Mouse (Mus musculus) cortical plate, adult 2 months (tissue): ENCODE results near the gene Fam69b. TPM values are rescaled to one million over a fixed set of nuclear protein-coding genes. Genes with fewer than 3 reads are reported as not detected.

Experiments used
- H3K27ac ChIP-seq: fragments of 200-500 bp; 2 replicates; pipeline ENCODE4 v1.5.1; 2012; ENCODE audit warnings: low read length, control low read depth, inconsistent platforms; ENCODE audit not compliant: insufficient read depth
- H3K4me1 ChIP-seq: fragments of 200-500 bp; 2 replicates; pipeline ENCODE4 v1.6.1; 2011; ENCODE audit warnings: low read length; ENCODE audit not compliant: control insufficient read depth, insufficient read depth
- H3K4me3 ChIP-seq: fragments of 200-500 bp; 2 replicates; pipeline ENCODE4 v1.5.1; 2011; ENCODE audit warnings: mild to moderate bottlenecking, low read length, control low read depth; ENCODE audit not compliant: insufficient read depth
- CTCF ChIP-seq: fragments of 200-500 bp; IDR thresholded peaks from 2 replicates; pipeline ENCODE4 v1.5.1; 2011; ENCODE audit warnings: mild to moderate bottlenecking, control low read depth, low read length; ENCODE audit not compliant: insufficient read depth; ENCODE audit errors: extremely low read depth
- POLR2A ChIP-seq: fragments of 200-500 bp; IDR thresholded peaks from 2 replicates; pipeline ENCODE4 v1.6.1; 2011; ENCODE audit warnings: mild to moderate bottlenecking, low read length, control low read depth; ENCODE audit not compliant: insufficient read depth; ENCODE audit errors: extremely low read depth
- polyA plus RNA-seq: library from polyadenylated mRNA; depleted of rRNA; stranded (reverse); fragments of >200 nt; gene quantifications from 2 replicates; pipeline ENCODE4 v1.2.3, GENCODE M21; 2012

The Fam69b gene
- polyA plus RNA-seq, 1 experiment = 88.8 TPM

DNA sequence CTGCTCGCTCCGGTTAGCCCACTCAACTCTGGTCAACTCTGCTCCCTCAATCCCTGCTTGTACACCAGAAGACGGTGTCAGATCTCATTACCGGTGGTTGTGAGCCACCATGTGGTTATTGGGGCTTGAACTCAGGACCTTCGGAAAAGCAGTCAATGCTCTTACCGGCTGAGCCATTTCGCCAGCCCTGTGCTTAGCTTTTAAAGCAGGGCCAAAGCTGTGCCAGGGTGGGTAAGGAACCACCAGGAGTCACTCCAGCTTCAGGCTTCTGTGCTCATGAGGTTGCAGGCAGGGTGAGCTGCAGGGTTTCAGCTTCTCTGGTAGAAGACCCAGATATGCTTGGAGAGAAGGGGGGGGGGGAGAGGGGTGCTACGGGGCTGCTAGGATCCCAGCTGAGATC, 22.9 kb upstream of the Fam69b start:
- H3K27ac ChIP-seq = no peak overlapping the region
- H3K4me1 ChIP-seq = no peaks in the 10 kb centered on the region
- TF ChIP-seq CTCF = no peak
- no peak for TF ChIP-seq POLR2A
- no peak overlapping the region for H3K4me3 ChIP-seq

DNA sequence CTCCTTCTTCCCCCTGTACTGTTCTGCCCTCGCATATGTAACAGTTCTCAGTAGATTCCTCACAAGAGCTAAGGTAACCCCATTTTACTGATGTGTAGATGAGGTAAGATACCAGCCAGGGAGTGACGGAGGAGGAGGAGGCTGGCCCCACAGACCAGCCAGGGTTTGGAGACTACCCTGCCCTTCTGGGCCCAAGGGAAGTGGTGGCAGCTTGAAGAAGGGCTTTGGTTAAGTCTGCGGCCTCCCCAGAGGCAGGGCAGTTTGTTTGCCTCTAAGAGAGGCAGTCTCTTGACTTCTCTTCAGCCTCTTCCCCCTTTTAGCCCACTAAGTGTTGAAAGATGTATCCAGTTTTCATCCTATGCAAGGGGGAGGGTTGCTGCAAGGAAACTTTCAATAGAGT, 21.7 kb upstream of the Fam69b start:
- TF ChIP-seq CTCF (no peak), POLR2A (no peak)
- Histone ChIP-seq H3K4me1 (no peaks in the 10 kb centered on the region), H3K27ac (no peak overlapping the region), H3K4me3 (no peak overlapping the region)

DNA sequence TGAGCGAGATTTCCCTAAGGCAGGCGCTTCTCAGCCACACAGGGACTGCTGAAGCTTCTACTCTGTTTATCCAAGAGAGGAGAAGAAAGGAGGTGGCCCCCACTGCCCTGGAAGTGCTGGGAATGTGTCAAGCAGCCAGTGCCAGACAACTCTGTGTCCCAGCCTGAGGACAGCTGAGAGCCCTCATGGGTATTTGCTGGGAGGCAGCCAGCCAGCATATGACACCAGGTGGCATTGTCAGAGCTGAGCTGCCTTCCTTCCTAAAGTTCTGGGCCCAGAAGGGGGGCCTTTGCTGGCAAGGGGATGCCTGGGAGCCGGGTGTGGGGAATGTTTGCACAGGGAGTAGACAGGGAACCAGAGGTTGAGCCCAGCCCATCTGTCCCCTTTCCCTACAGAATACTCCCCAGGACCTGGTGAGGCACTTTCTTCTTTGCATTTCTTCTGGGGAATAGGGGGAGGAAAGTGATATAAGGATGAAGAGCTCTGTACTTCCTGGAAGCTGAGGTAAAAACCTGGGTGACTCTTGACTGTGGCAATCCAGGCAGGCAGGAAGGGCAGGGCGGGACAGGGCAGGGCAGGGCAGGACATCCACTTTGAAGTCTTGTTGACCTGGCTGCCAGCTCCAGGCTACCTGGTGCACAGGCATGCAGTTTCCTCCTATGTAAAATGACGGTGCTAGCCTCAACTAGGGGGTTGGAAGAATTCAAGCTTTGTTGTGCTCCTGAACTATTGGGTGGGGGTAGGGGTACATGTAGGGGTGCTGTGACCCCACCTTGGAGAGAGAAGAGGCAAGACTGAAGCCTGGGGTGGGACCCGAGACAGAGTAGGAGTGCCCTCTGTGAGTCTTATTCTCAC, 21.0 kb upstream of the Fam69b start:
- Histone ChIP-seq H3K4me1 (no peaks in the 10 kb centered on the region), H3K4me3 (no peak overlapping the region), H3K27ac (no peak overlapping the region)
- no peak for TF ChIP-seq CTCF
- TF ChIP-seq POLR2A = no peak

DNA sequence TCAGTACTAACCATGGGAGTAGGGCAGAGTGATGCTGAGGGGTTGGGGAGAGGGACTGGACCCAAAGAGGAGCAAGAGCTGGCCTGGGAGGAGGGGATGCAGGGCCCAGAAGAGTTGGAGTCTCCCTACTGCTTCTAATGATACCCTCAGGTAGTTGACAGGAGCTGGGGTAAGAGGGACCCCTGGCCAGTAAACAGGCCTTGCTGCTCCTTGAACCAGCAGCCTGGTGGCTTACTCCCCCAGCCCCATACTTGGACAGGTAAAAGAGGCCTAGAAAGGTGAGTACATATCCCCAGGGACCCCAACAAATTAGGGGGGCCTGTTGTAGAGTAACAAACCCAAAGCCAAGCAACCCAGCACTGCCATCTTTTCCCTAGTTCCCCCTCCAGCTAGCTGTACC, 19.5 kb upstream of the Fam69b start:
- TF ChIP-seq POLR2A = no peak
- TF ChIP-seq CTCF = no peak
- no peak overlapping the region for H3K27ac ChIP-seq
- no peak overlapping the region for H3K4me3 ChIP-seq
- H3K4me1 ChIP-seq = no peaks in the 10 kb centered on the region

DNA sequence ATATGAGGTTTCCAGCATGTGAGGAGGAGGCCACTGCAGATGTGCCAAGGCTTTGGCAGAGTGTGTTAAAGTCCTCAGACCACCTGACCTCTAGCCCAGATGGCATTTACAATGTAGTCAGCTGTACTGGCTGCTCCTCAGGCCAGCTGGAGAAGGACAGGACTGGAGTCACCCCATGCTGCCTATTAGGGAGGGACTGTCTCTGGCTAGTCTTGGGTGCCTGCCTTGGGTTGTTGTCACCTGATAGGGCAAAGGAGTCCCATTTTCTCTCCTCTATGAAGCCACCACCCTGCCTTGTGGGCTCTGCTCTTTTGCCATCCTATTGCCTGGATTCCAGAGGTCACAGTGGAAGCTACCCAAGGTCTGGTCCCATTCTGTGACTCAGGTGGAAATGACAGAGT, 19.0 kb upstream of the Fam69b start:
- TF ChIP-seq POLR2A (no peak), CTCF (no peak)
- Histone ChIP-seq H3K4me1 (no peaks in the 10 kb centered on the region), H3K4me3 (no peak overlapping the region), H3K27ac (no peak overlapping the region)

DNA sequence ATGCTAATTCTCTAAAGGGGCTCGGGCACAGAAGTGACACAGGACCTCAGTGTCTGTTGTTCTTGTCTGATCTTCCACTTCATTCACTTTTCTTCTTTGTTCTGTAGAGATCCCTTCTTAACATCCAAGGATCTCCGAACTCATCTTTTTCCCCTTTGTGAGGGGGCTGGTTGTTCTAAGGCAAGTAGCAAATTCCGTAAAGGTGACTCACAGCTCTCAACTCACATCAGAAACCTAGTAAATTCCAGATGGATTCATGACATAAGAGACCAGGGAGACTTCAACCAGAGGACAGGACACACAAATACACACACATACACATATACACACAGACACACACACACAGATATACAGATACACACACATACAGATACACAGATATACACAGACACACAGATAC, 17.7 kb upstream of the Fam69b start:
- TF ChIP-seq POLR2A (no peak), CTCF (no peak)
- Histone ChIP-seq H3K4me1 (no peaks in the 10 kb centered on the region; the same call in 1 of the 2 replicates), H3K4me3 (no peak overlapping the region), H3K27ac (no peak overlapping the region)

DNA sequence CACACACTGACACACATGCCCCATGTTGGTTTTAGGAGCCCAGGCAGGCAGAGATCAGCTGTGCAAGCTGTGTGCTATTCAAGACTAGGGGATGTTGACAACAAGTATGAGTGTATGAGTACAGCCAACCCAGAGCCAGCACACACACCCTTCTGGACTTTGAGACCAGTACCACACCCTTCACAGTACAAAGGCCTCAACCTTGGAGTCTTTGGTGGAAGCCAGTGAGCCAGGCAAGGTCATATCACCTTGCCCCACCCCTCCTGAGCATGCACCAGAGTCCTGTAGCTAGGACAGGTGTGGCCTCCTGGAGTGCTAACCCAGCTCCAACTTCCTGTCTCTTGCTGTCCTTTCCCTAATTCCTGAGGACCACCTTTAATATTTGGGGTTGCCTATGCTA, 17.2 kb upstream of the Fam69b start:
- TF ChIP-seq CTCF (no peak), POLR2A (no peak)
- H3K27ac ChIP-seq = no peak overlapping the region
- peaks cover 2% of the 10 kb centered on the region; the same call in 1 of the 2 replicates for H3K4me1 ChIP-seq
- no peak overlapping the region for H3K4me3 ChIP-seq

DNA sequence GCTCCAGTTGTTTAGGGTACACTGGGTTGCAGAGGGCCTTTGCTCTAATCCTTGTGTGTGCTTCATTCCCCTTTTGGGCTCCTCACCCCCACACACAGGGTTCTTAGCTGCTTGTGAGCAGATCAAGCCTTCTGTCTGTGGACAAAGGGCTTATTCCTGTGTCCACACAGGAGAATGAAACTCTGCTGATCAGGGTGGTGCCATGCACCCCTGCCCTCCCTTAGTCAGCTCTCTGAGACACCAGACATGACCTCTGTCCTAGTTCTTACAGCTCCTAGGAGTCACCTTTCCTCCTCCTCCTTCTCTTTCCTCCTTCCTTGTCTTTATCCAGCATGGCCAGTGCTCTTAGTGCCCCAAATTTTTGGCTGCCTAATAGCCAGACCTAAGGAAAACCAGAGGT, 16.4 kb upstream of the Fam69b start:
- Histone ChIP-seq H3K4me1 (peaks cover 2% of the 10 kb centered on the region; the same call in 1 of the 2 replicates), H3K27ac (no peak overlapping the region), H3K4me3 (no peak overlapping the region)
- TF ChIP-seq CTCF (no peak), POLR2A (no peak)

DNA sequence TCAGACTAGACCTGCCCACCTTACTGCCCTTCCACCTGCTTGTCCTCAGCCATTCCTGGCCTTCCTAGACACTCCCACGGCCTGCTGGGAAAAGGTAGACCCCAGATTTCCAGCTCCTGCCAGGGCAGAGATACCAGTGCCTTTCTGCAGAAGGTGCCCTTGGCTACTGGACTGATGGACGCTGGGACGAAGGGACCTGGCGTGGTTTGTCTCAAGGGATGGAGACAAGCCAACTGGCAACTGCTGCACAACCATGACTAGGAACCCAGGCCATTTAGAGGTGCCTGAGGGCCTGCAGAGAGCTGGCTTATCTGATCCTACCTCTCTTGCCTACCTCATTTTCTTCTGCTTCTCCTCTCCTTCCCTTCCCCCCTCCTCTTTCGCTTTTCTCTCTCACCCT, 13.4 kb upstream of the Fam69b start:
- H3K27ac ChIP-seq = no peak overlapping the region
- peaks cover 2% of the 10 kb centered on the region; the same call in 1 of the 2 replicates for H3K4me1 ChIP-seq
- no peak for TF ChIP-seq POLR2A
- TF ChIP-seq CTCF = no peak
- no peak overlapping the region for H3K4me3 ChIP-seq

DNA sequence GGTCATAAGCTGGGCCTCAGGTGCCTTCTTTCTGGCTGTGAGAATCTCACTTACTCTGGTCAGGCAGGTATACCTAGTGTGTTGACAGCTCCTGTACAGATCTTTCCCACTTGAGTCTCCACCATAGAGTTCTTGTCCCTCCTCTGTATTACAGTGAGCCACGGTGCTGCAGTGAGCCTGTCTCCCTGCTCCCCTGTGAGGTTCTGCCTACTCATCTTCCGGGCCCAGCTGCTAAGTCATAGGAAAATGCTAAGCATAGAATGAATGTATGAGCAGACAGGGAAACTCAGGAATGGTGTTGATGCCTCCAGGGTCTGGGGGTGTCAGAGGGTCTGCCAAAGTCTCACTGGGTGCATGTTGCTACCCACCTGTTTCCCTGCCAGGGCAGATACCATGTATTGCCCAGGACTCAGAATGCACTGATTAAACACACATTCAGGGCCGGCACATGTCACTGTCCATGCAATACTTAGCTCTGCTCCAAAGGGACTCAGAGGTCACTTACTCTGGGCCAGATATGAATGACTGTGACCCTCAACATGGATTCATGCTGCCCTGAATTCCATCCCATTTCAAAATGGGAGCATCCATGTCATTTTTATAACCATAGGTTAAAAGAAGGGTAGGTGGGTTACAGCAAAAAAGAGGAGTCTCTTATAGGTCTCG, 12.7 kb upstream of the Fam69b start:
- no peak overlapping the region for H3K4me3 ChIP-seq
- H3K4me1 ChIP-seq = peaks cover 2% of the 10 kb centered on the region; the same call in 1 of the 2 replicates
- H3K27ac ChIP-seq = no peak overlapping the region
- TF ChIP-seq CTCF (no peak), POLR2A (no peak)
